Mouse (Mus musculus): ENCODE data around the gene Errfi1. TPM values are rescaled to one million over a fixed set of nuclear protein-coding genes. Genes with fewer than 3 reads are reported as not detected.
"Not testable (repeated sequence)": the region's sequence is repeated elsewhere in the genome, so short reads cannot be mapped to it uniquely, and the experiment has no call there.

Gene Errfi1
- total RNA-seq, 2 experiments from 2014 or later = 42.5 to 50.6 TPM

- Histone ChIP-seq H3K4me3 (no peak overlapping the region), H3K27ac (peak overlapping the region; percentile 88)
- peak in 1 of 2 experiments; percentile 19 for DNase-seq (ENCODE audit: low spot score in 2 of 2)
- no peak for TF ChIP-seq CTCF (conservative IDR thresholded peaks at IDR 0.05)
Observed at GRCm38 (mm10) chr4:150871392-150872138, 17.8 kb downstream of the Errfi1 start.

- Histone ChIP-seq H3K27ac (peak overlapping the region; percentile 88), H3K4me3 (no peak overlapping the region; the same call in 1 of the 2 replicates)
- TF ChIP-seq CTCF (conservative IDR thresholded peaks at IDR 0.05) = no peak
Observed at GRCm38 (mm10) chr4:150872139-150872651, 18.5 kb downstream of the Errfi1 start.

GRCm38 (mm10) chr4:150872681-150873080 lies 19.0 kb downstream of the Errfi1 start:
- TF ChIP-seq CTCF (conservative IDR thresholded peaks at IDR 0.05) = no peak
- DNase-seq (ENCODE audit: low spot score in 2 of 2) = no peak
- H3K4me3 ChIP-seq = no peak overlapping the region; the same call in 1 of the 2 replicates
- peak overlapping the region; percentile 88 for H3K27ac ChIP-seq

More at GRCm38 (mm10) chr4:150872139-150872651, 18.5 kb downstream of the Errfi1 start:
- peak; percentile 57 to 60 for DNase-seq (ENCODE audit: low spot score in 2 of 2)

GRCm38 (mm10) chr4:150874416-150874815 lies 20.7 kb downstream of the Errfi1 start:
- H3K4me3 ChIP-seq; H3K27ac ChIP-seq; DNase-seq (ENCODE audit: low spot score in 2 of 2): not testable (repeated sequence)

- H3K4me3 ChIP-seq = no peak overlapping the region
- no peak for DNase-seq (ENCODE audit: low spot score in 2 of 2)
- H3K27ac ChIP-seq = no peak overlapping the region
- TF ChIP-seq CTCF (conservative IDR thresholded peaks at IDR 0.05) = no peak
Observed at GRCm38 (mm10) chr4:150875393-150875792, 21.7 kb downstream of the Errfi1 start.

- no peak for TF ChIP-seq CTCF (conservative IDR thresholded peaks at IDR 0.05)
- no peak overlapping the region for H3K4me3 ChIP-seq
- H3K27ac ChIP-seq = no peak overlapping the region
- no peak for DNase-seq (ENCODE audit: low spot score in 2 of 2)
Observed at GRCm38 (mm10) chr4:150879631-150880030, 25.9 kb downstream of the Errfi1 start.

- no peak for TF ChIP-seq CTCF (conservative IDR thresholded peaks at IDR 0.05)
- no peak overlapping the region for H3K27ac ChIP-seq
- no peak overlapping the region for H3K4me3 ChIP-seq
- no peak for DNase-seq (ENCODE audit: low spot score in 2 of 2)
Observed at GRCm38 (mm10) chr4:150880364-150880763, 26.6 kb downstream of the Errfi1 start.

- Histone ChIP-seq H3K4me3 (no peak overlapping the region), H3K27ac (no peak overlapping the region)
- no peak for DNase-seq (ENCODE audit: low spot score in 2 of 2)
- TF ChIP-seq CTCF (conservative IDR thresholded peaks at IDR 0.05) = no peak
Observed at GRCm38 (mm10) chr4:150882632-150883031, 28.9 kb downstream of the Errfi1 start.

- no peak overlapping the region for H3K27ac ChIP-seq
- TF ChIP-seq CTCF (conservative IDR thresholded peaks at IDR 0.05) = no peak
- H3K4me3 ChIP-seq = no peak overlapping the region
- DNase-seq (ENCODE audit: low spot score in 2 of 2) = no peak
Observed at GRCm38 (mm10) chr4:150887903-150888302, 34.2 kb downstream of the Errfi1 start.

GRCm38 (mm10) chr4:150888492-150888891 lies 34.8 kb downstream of the Errfi1 start:
- H3K4me3 ChIP-seq = no peak overlapping the region
- H3K27ac ChIP-seq = no peak overlapping the region
- no peak for DNase-seq (ENCODE audit: low spot score in 2 of 2)
- TF ChIP-seq CTCF (conservative IDR thresholded peaks at IDR 0.05) = no peak

GRCm38 (mm10) chr4:150889273-150889954 lies 35.7 kb downstream of the Errfi1 start:
- Histone ChIP-seq H3K27ac (no peak overlapping the region), H3K4me3 (peak overlapping the region; percentile 22; the same call in 1 of the 2 replicates)
- TF ChIP-seq CTCF (conservative IDR thresholded peaks at IDR 0.05) = no peak
- DNase-seq (ENCODE audit: low spot score in 2 of 2) = no peak

- no peak overlapping the region for H3K27ac ChIP-seq
- peak overlapping the region; percentile 22; the same call in 1 of the 2 replicates for H3K4me3 ChIP-seq
- no peak for DNase-seq (ENCODE audit: low spot score in 2 of 2)
- no peak for TF ChIP-seq CTCF (conservative IDR thresholded peaks at IDR 0.05)
Observed at GRCm38 (mm10) chr4:150889955-150890315, 36.2 kb downstream of the Errfi1 start.

- no peak overlapping the region for H3K27ac ChIP-seq
- no peak for DNase-seq (ENCODE audit: low spot score in 2 of 2)
- no peak for TF ChIP-seq CTCF (conservative IDR thresholded peaks at IDR 0.05)
- H3K4me3 ChIP-seq = no peak overlapping the region
Observed at GRCm38 (mm10) chr4:150891308-150891707, 37.6 kb downstream of the Errfi1 start.
